Mouse (Mus musculus): ENCODE data around the gene Tymp. TPM values are rescaled to one million over a fixed set of nuclear protein-coding genes. Genes with fewer than 3 reads are reported as not detected.

The Tymp gene
- polyA plus RNA-seq, 1 experiment from 2014 or later = 2.1 TPM

DNA sequence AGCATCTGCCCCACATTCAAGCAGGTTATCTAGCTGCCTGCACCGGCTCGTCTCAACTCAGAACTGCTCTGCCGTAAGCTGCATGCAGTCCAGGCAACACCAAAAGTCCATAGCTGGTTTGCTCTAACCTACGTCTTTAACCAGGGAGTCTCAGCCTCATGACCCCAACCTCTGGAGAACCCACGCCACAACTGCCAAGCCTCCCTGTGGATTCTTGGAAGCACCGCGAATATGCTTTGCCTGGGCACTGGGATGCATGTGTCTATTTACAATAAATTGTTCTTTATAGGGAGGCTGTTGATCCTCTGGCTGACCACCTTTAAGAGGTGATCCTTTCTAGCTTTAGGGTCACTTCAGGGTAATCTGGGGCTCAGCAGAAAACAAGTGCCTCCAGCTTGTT, 4.3 kb downstream of the Tymp start:
- H3K27me3 ChIP-seq (ENCODE audit: insufficient read depth, low read length) = peaks cover 8% of the 10 kb centered on the region
- TF ChIP-seq CTCF (IDR thresholded peaks at IDR 0.05; ENCODE audit: low read depth) = no peak
- H3K4me3 ChIP-seq (replicated peaks; ENCODE audit: low read depth, low read length) = no peak overlapping the region; the same call in 1 of the 2 replicates
- H3K36me3 ChIP-seq (ENCODE audit: insufficient read depth, low read length) = peaks cover 44% of the 10 kb centered on the region
- H3K9ac ChIP-seq (ENCODE audit: low read depth, low read length) = no peak overlapping the region
- WGBS = 71% methylated on average over 7 of the region's 7 CpGs
- no peak overlapping the region for H3K27ac ChIP-seq
- H3K4me2 ChIP-seq (ENCODE audit: low read length) = peak overlapping the region; percentile 88
- H3K9me3 ChIP-seq (replicated peaks; ENCODE audit: low read length) = no peaks in the 10 kb centered on the region
- H3K4me1 ChIP-seq (replicated peaks; ENCODE audit: insufficient read depth, low read length) = peaks cover 18% of the 10 kb centered on the region
- DNase-seq (ENCODE audit: low spot score) = no peak
- ATAC-seq (replicated peaks; ENCODE audit: low FRiP score, low read depth) = no peak

GRCm38 (mm10) chr15:89372068-89372467, 4.8 kb downstream of the Tymp start:
- no peak overlapping the region for H3K4me3 ChIP-seq (replicated peaks; ENCODE audit: low read depth, low read length)
- DNase-seq (ENCODE audit: low spot score) (no peak), ATAC-seq (replicated peaks; ENCODE audit: low FRiP score, low read depth) (no peak)
- peaks cover 3% of the 10 kb centered on the region; the same call in 1 of the 2 replicates for H3K27me3 ChIP-seq (ENCODE audit: insufficient read depth, low read length)
- peaks cover 14% of the 10 kb centered on the region for H3K4me1 ChIP-seq (replicated peaks; ENCODE audit: insufficient read depth, low read length)
- peaks cover 49% of the 10 kb centered on the region for H3K36me3 ChIP-seq (ENCODE audit: insufficient read depth, low read length)
- no peaks in the 10 kb centered on the region for H3K9me3 ChIP-seq (replicated peaks; ENCODE audit: low read length)
- no peak overlapping the region for H3K9ac ChIP-seq (ENCODE audit: low read depth, low read length)
- WGBS = 86% methylated on average over 13 of the region's 13 CpGs
- H3K4me2 ChIP-seq (ENCODE audit: low read length) = no peak overlapping the region
- no peak overlapping the region for H3K27ac ChIP-seq
- TF ChIP-seq CTCF (IDR thresholded peaks at IDR 0.05; ENCODE audit: low read depth) = no peak

DNA sequence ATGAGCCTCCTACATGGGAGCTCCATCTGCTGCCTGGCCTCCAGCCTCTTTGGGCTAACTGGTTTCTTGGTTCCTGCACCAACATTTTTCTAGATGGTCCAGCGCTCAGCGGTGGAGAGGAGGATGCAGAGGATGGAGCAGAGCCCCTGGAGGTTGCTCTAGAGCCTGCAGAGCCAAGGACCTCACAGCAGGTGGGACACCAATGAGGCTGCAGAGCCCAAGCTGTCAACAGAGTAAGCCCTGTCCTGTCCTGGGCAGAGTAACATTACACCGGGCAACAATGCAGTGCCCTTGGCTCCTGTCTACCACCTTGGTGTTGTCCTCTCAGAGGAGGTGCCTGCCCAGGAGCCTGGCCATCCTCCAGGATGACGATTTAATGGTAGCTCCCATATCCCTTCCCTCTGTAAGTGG, 11.7 kb downstream of the Tymp start:
- no peak overlapping the region for H3K4me2 ChIP-seq (ENCODE audit: low read length)
- no peak for DNase-seq (ENCODE audit: low spot score)
- H3K4me3 ChIP-seq (replicated peaks; ENCODE audit: low read depth, low read length) = no peak overlapping the region
- no peaks in the 10 kb centered on the region for H3K9me3 ChIP-seq (replicated peaks; ENCODE audit: low read length)
- no peaks in the 10 kb centered on the region for H3K4me1 ChIP-seq (replicated peaks; ENCODE audit: insufficient read depth, low read length)
- H3K9ac ChIP-seq (ENCODE audit: low read depth, low read length) = no peak overlapping the region
- WGBS = 93% methylated on average over 4 of the region's 4 CpGs
- no peak overlapping the region for H3K27ac ChIP-seq
- peaks cover 78% of the 10 kb centered on the region for H3K36me3 ChIP-seq (ENCODE audit: insufficient read depth, low read length)
- no peak for ATAC-seq (replicated peaks; ENCODE audit: low FRiP score, low read depth)
- no peak for TF ChIP-seq CTCF (IDR thresholded peaks at IDR 0.05; ENCODE audit: low read depth)
- H3K27me3 ChIP-seq (ENCODE audit: insufficient read depth, low read length) = no peaks in the 10 kb centered on the region

- 87% methylated on average over 7 of the region's 7 CpGs for WGBS
- Histone ChIP-seq H3K4me1 (replicated peaks; ENCODE audit: insufficient read depth, low read length) (no peaks in the 10 kb centered on the region), H3K27me3 (ENCODE audit: insufficient read depth, low read length) (no peaks in the 10 kb centered on the region), H3K4me2 (ENCODE audit: low read length) (no peak overlapping the region), H3K36me3 (ENCODE audit: insufficient read depth, low read length) (peaks cover 58% of the 10 kb centered on the region), H3K27ac (no peak overlapping the region), H3K4me3 (replicated peaks; ENCODE audit: low read depth, low read length) (no peak overlapping the region), H3K9ac (ENCODE audit: low read depth, low read length) (no peak overlapping the region), H3K9me3 (replicated peaks; ENCODE audit: low read length) (no peaks in the 10 kb centered on the region)
- ATAC-seq (replicated peaks; ENCODE audit: low FRiP score, low read depth) (no peak), DNase-seq (ENCODE audit: low spot score) (no peak)
- TF ChIP-seq CTCF (IDR thresholded peaks at IDR 0.05; ENCODE audit: low read depth) = no peak
Observed at GRCm38 (mm10) chr15:89363051-89363450, 13.8 kb downstream of the Tymp start.

- H3K9me3 ChIP-seq (replicated peaks; ENCODE audit: low read length) = no peaks in the 10 kb centered on the region
- no peak for ATAC-seq (replicated peaks; ENCODE audit: low FRiP score, low read depth)
- 82% methylated on average over 3 of the region's 3 CpGs for WGBS
Observed at GRCm38 (mm10) chr15:89358784-89359183, 18.1 kb downstream of the Tymp start.

GRCm38 (mm10) chr15:89356372-89356771, 20.5 kb downstream of the Tymp start:
- peak overlapping the region; percentile 81 for H3K9ac ChIP-seq (ENCODE audit: low read depth, low read length)
- DNase-seq (ENCODE audit: low spot score) = peak; percentile 98
- WGBS = under 1% methylated on average over 15 of the region's 15 CpGs

More at GRCm38 (mm10) chr15:89358784-89359183, 18.1 kb downstream of the Tymp start:
- no peak for DNase-seq (ENCODE audit: low spot score)
- no peak overlapping the region for H3K4me3 ChIP-seq (replicated peaks; ENCODE audit: low read depth, low read length)
- H3K9ac ChIP-seq (ENCODE audit: low read depth, low read length) = no peak overlapping the region
- H3K27me3 ChIP-seq (ENCODE audit: insufficient read depth, low read length) = no peaks in the 10 kb centered on the region
- no peaks in the 10 kb centered on the region; the same call in 1 of the 2 replicates for H3K4me1 ChIP-seq (replicated peaks; ENCODE audit: insufficient read depth, low read length)
- no peak overlapping the region for H3K27ac ChIP-seq
- H3K36me3 ChIP-seq (ENCODE audit: insufficient read depth, low read length) = peaks cover 21% of the 10 kb centered on the region; the same call in 1 of the 2 replicates
- H3K4me2 ChIP-seq (ENCODE audit: low read length) = no peak overlapping the region
- TF ChIP-seq CTCF (IDR thresholded peaks at IDR 0.05; ENCODE audit: low read depth) = no peak

More at GRCm38 (mm10) chr15:89356372-89356771, 20.5 kb downstream of the Tymp start:
- H3K4me1 ChIP-seq (replicated peaks; ENCODE audit: insufficient read depth, low read length) = no peaks in the 10 kb centered on the region; the same call in 1 of the 2 replicates
- peak; percentile 68 for ATAC-seq (replicated peaks; ENCODE audit: low FRiP score, low read depth)
- peak overlapping the region; percentile 87 for H3K27ac ChIP-seq
- H3K36me3 ChIP-seq (ENCODE audit: insufficient read depth, low read length) = peaks cover 30% of the 10 kb centered on the region
- TF ChIP-seq CTCF (IDR thresholded peaks at IDR 0.05; ENCODE audit: low read depth) = no peak
- H3K9me3 ChIP-seq (replicated peaks; ENCODE audit: low read length) = no peaks in the 10 kb centered on the region
- peak overlapping the region; percentile 75 for H3K4me3 ChIP-seq (replicated peaks; ENCODE audit: low read depth, low read length)
- H3K4me2 ChIP-seq (ENCODE audit: low read length) = peak overlapping the region; percentile 80
- H3K27me3 ChIP-seq (ENCODE audit: insufficient read depth, low read length) = no peaks in the 10 kb centered on the region
